Mouse (Mus musculus) hindbrain, embryonic 16.5 days (tissue): Measurements from ENCODE around the gene Fam160a2. TPM values are rescaled to one million over a fixed set of nuclear protein-coding genes. Genes with fewer than 3 reads are reported as not detected.

ENCODE experiments used
- ATAC-seq: fragments of 200-750 bp; cut with Nextera tagmentation; 2 replicates; pipeline ENCODE4 v1.8.0; 2017; ENCODE audit warnings: moderate TSS enrichment, moderate library complexity
- H3K27ac ChIP-seq: fragments of 300-500 bp; sonication (generic); 2 replicates; pipeline ENCODE4 v1.5.1; 2014; ENCODE audit warnings: low read depth, mild to moderate bottlenecking, control low read depth, low read length, moderate library complexity
- H3K27me3 ChIP-seq: fragments of 300-500 bp; sonication (generic); replicated peaks from 2 replicates; pipeline ENCODE4 v1.6.1; 2014; ENCODE audit warnings: low read length; ENCODE audit not compliant: control insufficient read depth, insufficient read depth
- H3K36me3 ChIP-seq: fragments of 300-500 bp; sonication (generic); 2 replicates; pipeline ENCODE4 v1.6.1; 2014; ENCODE audit warnings: mild to moderate bottlenecking, low read length, moderate library complexity, mixed read lengths; ENCODE audit not compliant: control insufficient read depth, insufficient read depth
- H3K4me1 ChIP-seq: fragments of 300-500 bp; sonication (generic); 2 replicates; pipeline ENCODE4 v1.6.1; 2014; ENCODE audit warnings: low read depth, low read length; ENCODE audit not compliant: control insufficient read depth, insufficient read depth
- H3K4me2 ChIP-seq: fragments of 300-500 bp; sonication (generic); 2 replicates; pipeline ENCODE4 v1.6.1; 2014; ENCODE audit warnings: mild to moderate bottlenecking, low read length, control low read depth, moderate library complexity
- H3K4me3 ChIP-seq: fragments of 300-500 bp; sonication (generic); 2 replicates; pipeline ENCODE4 v1.5.1; 2014; ENCODE audit warnings: mild to moderate bottlenecking, low read length, control low read depth, moderate library complexity
- H3K9ac ChIP-seq: fragments of 300-500 bp; sonication (generic); 2 replicates; pipeline ENCODE4 v1.6.1; 2014; ENCODE audit warnings: low read depth, mild to moderate bottlenecking, control low read depth, low read length, moderate library complexity
- H3K9me3 ChIP-seq: fragments of 300-500 bp; sonication (generic); 2 replicates; pipeline ENCODE4 v1.6.1; 2014; ENCODE audit warnings: mild to moderate bottlenecking, low read length, moderate library complexity; ENCODE audit not compliant: control insufficient read depth
- WGBS: fragments of 180-500 bp; shearing (Covaris S2); extraction: QIAGEN DNeasy Blood & Tissue Kit; methylation state at CpG from one replicate; pipeline ENCODE4 v1.1.7; 2014; 5-methylcytosine and 5-hydroxymethylcytosine counted together
- polyA plus RNA-seq: library from polyadenylated mRNA; unstranded; fragments of >200 nt; fragmentation: Nextera tagmentation; extraction: Ambion mirVana; gene quantifications from 2 replicates; pipeline ENCODE4 v1.2.1, GENCODE M21; 2015

The Fam160a2 gene
- polyA plus RNA-seq, 1 experiment from 2014 or later, result 43.7 TPM

DNA sequence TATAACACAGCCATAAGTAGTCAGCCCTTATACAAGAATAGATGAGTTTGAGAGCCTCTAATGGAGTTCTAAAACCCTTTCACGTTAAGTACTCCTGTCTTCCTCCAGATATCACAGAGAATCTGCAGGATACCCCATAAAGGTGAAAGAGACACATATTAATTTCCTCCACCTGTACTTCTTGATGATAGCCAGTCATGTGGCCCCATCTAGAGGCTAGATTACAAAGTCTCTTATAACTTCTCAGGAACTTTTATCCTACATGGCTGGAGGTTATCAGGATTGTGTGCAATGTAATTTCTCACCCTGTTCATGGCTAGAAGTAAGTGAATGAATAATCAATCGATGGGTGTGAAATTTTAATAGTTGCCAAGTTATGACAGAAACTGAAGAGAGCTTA is 74.6 kb downstream of the Fam160a2 start:
- Histone ChIP-seq H3K27ac (no peak overlapping the region), H3K36me3 (no peaks in the 10 kb centered on the region), H3K4me3 (no peak overlapping the region), H3K4me2 (no peak overlapping the region), H3K4me1 (no peaks in the 10 kb centered on the region), H3K27me3 (no peaks in the 10 kb centered on the region), H3K9me3 (no peaks in the 10 kb centered on the region), H3K9ac (no peak overlapping the region)
- no peak for ATAC-seq
- 78% methylated on average over 2 of the region's 2 CpGs for WGBS

Other genes with a start within 250 kb of the Fam160a2 start
- gene Olfr684, start 236.4 kb downstream of the Fam160a2 start, polyA plus RNA-seq, result not detected in 2 replicates
- not detected in 2 replicates for gene Olfr685, start 214.0 kb downstream of the Fam160a2 start, polyA plus RNA-seq
- gene Olfr686, start 192.6 kb downstream of the Fam160a2 start, polyA plus RNA-seq, result not detected in 2 replicates
- not detected in 2 replicates for gene Olfr688, start 112.0 kb downstream of the Fam160a2 start, polyA plus RNA-seq
- not detected in 2 replicates for gene Olfr689, start 88.9 kb downstream of the Fam160a2 start, polyA plus RNA-seq
- gene Olfr690, start 66.0 kb downstream of the Fam160a2 start, polyA plus RNA-seq, result not detected in 2 replicates
- 0.18 and 0.44 TPM in 2 replicates for gene Olfr691, start 57.8 kb downstream of the Fam160a2 start, polyA plus RNA-seq
- gene Olfr692, start 31.8 kb downstream of the Fam160a2 start, polyA plus RNA-seq, result not detected in 2 replicates
- gene Gm5901, start 25.0 kb downstream of the Fam160a2 start, polyA plus RNA-seq, result not detected in 2 replicates
- gene Cnga4, start 4.5 kb upstream of the Fam160a2 start, polyA plus RNA-seq, result 0.17 TPM in 1 of 2 replicates, not detected in the other
- gene Cckbr, start 25.7 kb upstream of the Fam160a2 start, polyA plus RNA-seq, result 7.7 and 8.1 TPM in 2 replicates
- 43.0 TPM in 2 replicates for gene Cavin3, start 82.2 kb upstream of the Fam160a2 start, polyA plus RNA-seq
- gene Smpd1, start 154.3 kb upstream of the Fam160a2 start, polyA plus RNA-seq, result 110 and 111 TPM in 2 replicates
- gene Apbb1, start 181.6 kb upstream of the Fam160a2 start, polyA plus RNA-seq, result 344 and 354 TPM in 2 replicates
- gene Hpx, start 200.1 kb upstream of the Fam160a2 start, polyA plus RNA-seq, result 0.18 and 0.20 TPM in 2 replicates
- gene Trim3, start 233.5 kb upstream of the Fam160a2 start, polyA plus RNA-seq, result 108 and 119 TPM in 2 replicates
- 145 and 159 TPM in 2 replicates for gene Timm10b, start 240.0 kb upstream of the Fam160a2 start, polyA plus RNA-seq
- gene Arfip2, start 240.4 kb upstream of the Fam160a2 start, polyA plus RNA-seq, result 85.2 and 91.1 TPM in 2 replicates
- gene Gm45799, start 240.5 kb upstream of the Fam160a2 start, polyA plus RNA-seq, result 7.9 and 9.7 TPM in 2 replicates